Mouse (Mus musculus) lung, postnatal 36 days (tissue): ENCODE data around the gene Foxn3.
A peak's percentile ranks its signal among the peaks of the same experiment; 100 is the strongest.

ENCODE experiments used
- DNase-seq: peaks from one replicate; pipeline ENCODE4 v3.0.0; 2022; ENCODE audit warnings: mixed read lengths

Foxn3 gene

GRCm38 (mm10) chr12:99243316-99243715 lies 320.1 kb downstream of the Foxn3 start:
- no peak for DNase-seq

GRCm38 (mm10) chr12:99240185-99240726 lies 323.1 kb downstream of the Foxn3 start:
- peak; percentile 57 for DNase-seq

GRCm38 (mm10) chr12:99239735-99240134 lies 323.6 kb downstream of the Foxn3 start:
- DNase-seq = no peak

GRCm38 (mm10) chr12:99237497-99237896 lies 325.9 kb downstream of the Foxn3 start:
- DNase-seq = no peak

GRCm38 (mm10) chr12:99234346-99234745 lies 329.0 kb downstream of the Foxn3 start:
- DNase-seq = peak; percentile 59

GRCm38 (mm10) chr12:99233386-99233785 lies 330.0 kb downstream of the Foxn3 start:
- no peak for DNase-seq

GRCm38 (mm10) chr12:99232478-99232877 lies 330.9 kb downstream of the Foxn3 start:
- no peak for DNase-seq

- DNase-seq = no peak
Measured at GRCm38 (mm10) chr12:99231321-99231720, 332.1 kb downstream of the Foxn3 start.

GRCm38 (mm10) chr12:99230783-99231048 lies 332.7 kb downstream of the Foxn3 start:
- no peak for DNase-seq

- DNase-seq = no peak
Measured at GRCm38 (mm10) chr12:99229973-99230782, 333.2 kb downstream of the Foxn3 start.

GRCm38 (mm10) chr12:99227313-99227952 lies 335.9 kb downstream of the Foxn3 start:
- no peak for DNase-seq

- DNase-seq = peak; percentile 62
Measured at GRCm38 (mm10) chr12:99224863-99225603, 338.3 kb downstream of the Foxn3 start.

- DNase-seq = no peak
Measured at GRCm38 (mm10) chr12:99221087-99221846, 342.1 kb downstream of the Foxn3 start.

- DNase-seq = no peak
Measured at GRCm38 (mm10) chr12:99220333-99220732, 343.0 kb downstream of the Foxn3 start.

- DNase-seq = no peak
Measured at GRCm38 (mm10) chr12:99219812-99220211, 343.6 kb downstream of the Foxn3 start.

GRCm38 (mm10) chr12:99217145-99217698 lies 346.2 kb downstream of the Foxn3 start:
- no peak for DNase-seq

GRCm38 (mm10) chr12:99216341-99216761 lies 347.0 kb downstream of the Foxn3 start:
- DNase-seq = no peak

GRCm38 (mm10) chr12:99215521-99216255 lies 347.7 kb downstream of the Foxn3 start:
- DNase-seq = peak; percentile 50

GRCm38 (mm10) chr12:99214098-99214497 lies 349.3 kb downstream of the Foxn3 start:
- no peak for DNase-seq

- no peak for DNase-seq
Measured at GRCm38 (mm10) chr12:99213218-99213617, 350.2 kb downstream of the Foxn3 start.

- no peak for DNase-seq
Measured at GRCm38 (mm10) chr12:99209801-99210200, 353.6 kb downstream of the Foxn3 start.

GRCm38 (mm10) chr12:99208251-99208650 lies 355.1 kb downstream of the Foxn3 start:
- DNase-seq = peak; percentile 33
